Mouse (Mus musculus): ENCODE results near the gene Prkn. TPM values are rescaled to one million over a fixed set of nuclear protein-coding genes. Genes with fewer than 3 reads are reported as not detected.

The Prkn gene
- polyA plus RNA-seq, 1 experiment from 2014 or later, result 1.5 TPM

DNA sequence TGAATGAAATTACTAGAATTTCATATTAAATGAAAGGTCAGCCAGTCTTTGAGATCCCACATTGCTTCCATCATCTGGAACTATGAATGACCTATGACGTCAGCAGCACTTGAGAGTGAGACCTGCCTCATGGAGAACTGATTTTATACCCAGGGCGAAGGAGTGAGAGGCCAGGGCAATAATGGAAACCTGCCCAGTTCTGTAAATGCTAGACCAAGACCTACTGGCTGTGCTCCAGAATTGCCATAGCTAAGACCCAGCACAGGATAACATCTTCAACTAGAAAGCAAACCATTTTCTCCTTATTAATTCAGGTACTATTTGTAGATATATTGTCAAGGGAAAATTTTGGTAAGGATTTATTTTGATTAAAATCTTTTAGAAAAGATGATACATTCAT, 183.2 kb downstream of the Prkn start:
- ATAC-seq (ENCODE audit: insufficient number of reproducible peaks, insufficient read depth, low FRiP score, low TSS enrichment, low read depth), result no peak
- no peaks in the 10 kb centered on the region for H3K36me3 ChIP-seq
- 70% methylated on average over 2 of the region's 2 CpGs for whole genome bisulfite sequencing
- H3K9ac ChIP-seq (replicated peaks), result no peak overlapping the region
- H3K9me3 ChIP-seq, result no peaks in the 10 kb centered on the region
- no peak overlapping the region for H3K4me2 ChIP-seq
- H3K27me3 ChIP-seq, result no peaks in the 10 kb centered on the region
- no peaks in the 10 kb centered on the region for H3K4me1 ChIP-seq (replicated peaks)
- no peak overlapping the region for H3K4me3 ChIP-seq (replicated peaks)
- H3K27ac ChIP-seq, result no peak overlapping the region

GRCm38 (mm10) chr17:11029348-11029747, 189.2 kb downstream of the Prkn start:
- Histone ChIP-seq H3K27me3 (no peaks in the 10 kb centered on the region), H3K4me1 (replicated peaks) (peaks cover 8% of the 10 kb centered on the region; the same call in 1 of the 2 replicates), H3K4me3 (replicated peaks) (no peak overlapping the region), H3K9ac (replicated peaks) (no peak overlapping the region), H3K9me3 (no peaks in the 10 kb centered on the region), H3K4me2 (no peak overlapping the region), H3K36me3 (no peaks in the 10 kb centered on the region), H3K27ac (no peak overlapping the region)
- WGBS, result 95% methylated on average over 4 of the region's 4 CpGs
- no peak for ATAC-seq (ENCODE audit: insufficient number of reproducible peaks, insufficient read depth, low FRiP score, low TSS enrichment, low read depth)

DNA sequence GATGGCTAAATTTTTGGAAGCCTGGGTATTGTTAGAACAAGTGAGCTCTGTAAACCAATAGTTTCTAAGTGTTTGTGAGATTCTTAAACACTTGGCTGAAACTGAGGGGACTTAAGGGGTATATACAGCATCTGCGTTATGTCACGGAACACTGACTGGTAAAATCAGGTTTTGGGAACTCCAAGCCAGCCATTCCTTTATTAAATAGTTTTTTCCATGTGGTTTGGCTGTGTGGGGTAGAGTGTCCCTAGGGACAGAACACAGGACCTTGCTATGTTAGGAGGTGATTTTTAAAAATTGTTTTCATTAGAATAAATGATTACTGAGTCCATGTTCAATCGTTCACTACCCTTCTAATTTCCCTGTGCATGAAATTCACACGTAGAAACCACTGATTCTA, 190.8 kb downstream of the Prkn start:
- Histone ChIP-seq H3K4me1 (replicated peaks) (peaks cover 8% of the 10 kb centered on the region; the same call in 1 of the 2 replicates), H3K27ac (peak overlapping the region; percentile 62), H3K4me2 (no peak overlapping the region), H3K9ac (replicated peaks) (no peak overlapping the region), H3K36me3 (no peaks in the 10 kb centered on the region), H3K4me3 (replicated peaks) (no peak overlapping the region), H3K9me3 (no peaks in the 10 kb centered on the region), H3K27me3 (no peaks in the 10 kb centered on the region)
- WGBS, result 68% methylated on average over 4 of the region's 4 CpGs
- ATAC-seq (ENCODE audit: insufficient number of reproducible peaks, insufficient read depth, low FRiP score, low TSS enrichment, low read depth), result no peak

DNA sequence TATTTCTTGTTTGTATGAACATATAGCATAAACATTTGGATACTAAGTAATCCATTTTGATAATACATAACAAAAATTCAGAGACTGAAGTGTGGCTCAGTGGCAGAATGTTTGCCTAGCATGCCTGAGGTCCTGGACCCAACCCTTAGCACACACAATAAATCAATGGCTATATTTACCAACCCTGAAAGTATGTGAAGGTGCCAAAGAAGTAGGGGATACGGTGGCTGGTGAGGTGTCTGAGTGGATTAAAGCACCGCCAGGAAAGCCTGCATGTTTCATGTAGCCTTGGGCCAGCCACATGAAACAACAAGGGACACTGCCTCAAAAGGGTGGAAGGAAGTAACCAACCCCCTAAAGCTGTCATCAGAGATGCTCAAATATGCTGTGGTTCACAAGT, 192.2 kb downstream of the Prkn start:
- WGBS, result 77% methylated on average over 2 of the region's 2 CpGs
- Histone ChIP-seq H3K4me2 (no peak overlapping the region), H3K9me3 (no peaks in the 10 kb centered on the region), H3K36me3 (no peaks in the 10 kb centered on the region), H3K27ac (no peak overlapping the region), H3K9ac (replicated peaks) (no peak overlapping the region), H3K4me3 (replicated peaks) (no peak overlapping the region), H3K27me3 (no peaks in the 10 kb centered on the region), H3K4me1 (replicated peaks) (peaks cover 8% of the 10 kb centered on the region; the same call in 1 of the 2 replicates)
- ATAC-seq (ENCODE audit: insufficient number of reproducible peaks, insufficient read depth, low FRiP score, low TSS enrichment, low read depth), result no peak

DNA sequence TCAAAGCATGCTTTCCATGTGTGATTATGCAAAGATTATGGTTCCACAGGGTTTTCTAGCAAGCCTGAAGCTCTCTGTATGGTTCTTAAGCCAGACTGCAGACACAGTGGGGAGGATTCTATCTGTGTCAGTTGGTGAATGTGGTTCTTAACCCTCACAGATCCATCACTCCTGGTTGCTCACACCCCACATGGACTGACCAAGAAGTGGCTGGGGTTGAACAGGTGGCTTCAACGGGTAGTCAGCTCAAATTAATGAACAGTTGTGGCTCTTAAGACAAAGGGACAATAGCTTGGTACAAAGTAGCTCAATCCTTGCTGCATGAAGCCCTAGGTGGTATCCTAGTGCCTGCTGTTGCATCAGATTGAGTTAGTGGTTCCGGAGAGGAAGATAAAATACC, 193.4 kb downstream of the Prkn start:
- Histone ChIP-seq H3K27me3 (no peaks in the 10 kb centered on the region), H3K9ac (replicated peaks) (no peak overlapping the region), H3K4me3 (replicated peaks) (no peak overlapping the region), H3K4me2 (no peak overlapping the region), H3K9me3 (no peaks in the 10 kb centered on the region), H3K27ac (no peak overlapping the region), H3K4me1 (replicated peaks) (peaks cover 8% of the 10 kb centered on the region; the same call in 1 of the 2 replicates), H3K36me3 (no peaks in the 10 kb centered on the region)
- WGBS, result 62% methylated on average over 2 of the region's 2 CpGs
- no peak for ATAC-seq (ENCODE audit: insufficient number of reproducible peaks, insufficient read depth, low FRiP score, low TSS enrichment, low read depth)

DNA sequence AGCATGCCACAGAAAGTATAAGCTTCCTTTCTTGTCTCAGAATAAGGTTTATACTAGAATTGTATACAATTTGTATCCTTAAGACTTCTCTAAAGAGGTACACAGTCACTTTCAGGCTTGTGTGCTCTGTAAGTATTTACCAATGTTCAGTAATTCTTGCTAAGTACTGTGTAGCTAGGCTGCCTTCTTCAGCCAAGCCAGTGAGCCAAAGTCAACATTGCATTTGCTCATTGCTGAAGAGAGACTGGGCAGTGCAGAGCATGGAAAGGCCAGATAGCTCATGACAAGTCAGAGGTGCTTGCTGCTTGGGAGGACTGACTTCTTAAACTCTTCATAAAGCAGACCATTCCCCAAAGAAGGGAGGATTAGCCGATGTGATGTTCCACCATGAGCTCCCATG, 198.1 kb downstream of the Prkn start:
- no peak overlapping the region for H3K9ac ChIP-seq (replicated peaks)
- H3K4me2 ChIP-seq, result no peak overlapping the region
- H3K36me3 ChIP-seq, result no peaks in the 10 kb centered on the region
- H3K27ac ChIP-seq, result no peak overlapping the region
- no peak for ATAC-seq (ENCODE audit: insufficient number of reproducible peaks, insufficient read depth, low FRiP score, low TSS enrichment, low read depth)
- no peaks in the 10 kb centered on the region for H3K4me1 ChIP-seq (replicated peaks)
- WGBS, result 97% methylated on average over 1 of the region's 1 CpGs
- H3K27me3 ChIP-seq, result no peaks in the 10 kb centered on the region
- no peaks in the 10 kb centered on the region for H3K9me3 ChIP-seq
- no peak overlapping the region for H3K4me3 ChIP-seq (replicated peaks)

DNA sequence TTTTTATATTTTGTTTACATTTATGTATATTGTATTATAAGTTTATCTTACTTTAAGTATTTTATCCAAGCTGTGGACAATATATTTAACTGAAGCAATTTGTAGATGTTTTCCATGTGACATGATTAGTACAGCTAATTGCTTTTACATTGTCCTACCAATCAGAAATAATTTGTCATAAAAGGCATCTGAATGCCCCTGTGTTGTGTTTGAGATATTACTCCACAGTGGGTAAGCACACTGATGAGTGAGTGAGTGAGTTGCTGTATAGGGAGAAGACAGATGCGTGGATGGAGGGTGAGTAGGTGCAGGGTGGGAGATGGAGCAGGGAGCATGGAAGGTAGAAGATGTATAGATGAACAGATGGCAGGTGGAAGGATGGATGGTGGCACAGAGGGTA, 218.8 kb downstream of the Prkn start:
- no peak overlapping the region for H3K4me3 ChIP-seq (replicated peaks)
- 0 out of 2 replicates have a peak, but pooled peaks cover 5% of the 10 kb centered on the region for H3K4me1 ChIP-seq (replicated peaks)
- H3K27me3 ChIP-seq, result no peaks in the 10 kb centered on the region
- no peak overlapping the region for H3K27ac ChIP-seq
- H3K36me3 ChIP-seq, result no peaks in the 10 kb centered on the region
- no peaks in the 10 kb centered on the region for H3K9me3 ChIP-seq
- ATAC-seq (ENCODE audit: insufficient number of reproducible peaks, insufficient read depth, low FRiP score, low TSS enrichment, low read depth), result no peak
- H3K4me2 ChIP-seq, result no peak overlapping the region
- WGBS, result 76% methylated on average over 1 of the region's 1 CpGs
- no peak overlapping the region for H3K9ac ChIP-seq (replicated peaks)

- no peak for ATAC-seq (ENCODE audit: insufficient number of reproducible peaks, insufficient read depth, low FRiP score, low TSS enrichment, low read depth)
- no peaks in the 10 kb centered on the region for H3K36me3 ChIP-seq
- H3K4me2 ChIP-seq, result peak overlapping the region; percentile 43
- peaks cover 13% of the 10 kb centered on the region for H3K4me1 ChIP-seq (replicated peaks)
- 0 out of 2 replicates have a peak overlapping the region, but pooled peaks have one; percentile 12 for H3K4me3 ChIP-seq (replicated peaks)
- no peak overlapping the region for H3K27ac ChIP-seq
- no peak overlapping the region for H3K9ac ChIP-seq (replicated peaks)
- WGBS, result 4% methylated on average over 16 of the region's 16 CpGs
- no peaks in the 10 kb centered on the region for H3K27me3 ChIP-seq
- no peaks in the 10 kb centered on the region for H3K9me3 ChIP-seq
These were observed 227.0 kb downstream of the Prkn start for GRCm38 (mm10) chr17:11067076-11067703.

- 14% methylated on average over 14 of the region's 14 CpGs for WGBS
- Histone ChIP-seq H3K4me2 (peak overlapping the region; percentile 43), H3K36me3 (no peaks in the 10 kb centered on the region), H3K9ac (replicated peaks) (no peak overlapping the region), H3K4me1 (replicated peaks) (peaks cover 13% of the 10 kb centered on the region), H3K27me3 (no peaks in the 10 kb centered on the region), H3K27ac (no peak overlapping the region), H3K4me3 (replicated peaks) (0 out of 2 replicates have a peak overlapping the region, but pooled peaks have one; percentile 12), H3K9me3 (no peaks in the 10 kb centered on the region)
- 0 out of 2 replicates have a peak, but pooled peaks have one; percentile 63 for ATAC-seq (ENCODE audit: insufficient number of reproducible peaks, insufficient read depth, low FRiP score, low TSS enrichment, low read depth)
These were observed 227.7 kb downstream of the Prkn start for GRCm38 (mm10) chr17:11067704-11068475.

DNA sequence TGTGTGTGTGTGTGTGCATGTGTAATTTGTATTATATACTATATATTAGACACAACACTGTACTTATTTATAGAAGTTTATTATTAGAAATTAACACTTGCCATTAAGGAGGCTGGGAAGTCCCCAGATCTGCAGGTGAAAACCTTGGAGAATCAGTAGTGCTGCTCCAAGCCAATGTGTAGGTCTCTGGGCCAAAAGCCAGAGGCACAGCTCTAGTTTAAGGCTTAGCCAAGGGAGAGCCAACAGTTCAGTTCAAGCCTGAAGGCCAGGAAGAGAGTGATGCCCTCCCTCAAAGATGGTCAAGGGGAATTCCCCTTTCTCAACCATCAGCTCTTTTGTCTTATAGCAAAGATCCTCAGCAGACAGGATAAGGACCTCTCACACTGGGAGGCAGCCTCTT, 230.8 kb downstream of the Prkn start:
- H3K9me3 ChIP-seq, result no peaks in the 10 kb centered on the region
- no peaks in the 10 kb centered on the region for H3K36me3 ChIP-seq
- no peak overlapping the region for H3K4me2 ChIP-seq
- H3K27me3 ChIP-seq, result no peaks in the 10 kb centered on the region
- H3K4me1 ChIP-seq (replicated peaks), result peaks cover 13% of the 10 kb centered on the region
- no peak overlapping the region for H3K27ac ChIP-seq
- H3K9ac ChIP-seq (replicated peaks), result no peak overlapping the region
- no peak overlapping the region for H3K4me3 ChIP-seq (replicated peaks)
- ATAC-seq (ENCODE audit: insufficient number of reproducible peaks, insufficient read depth, low FRiP score, low TSS enrichment, low read depth), result no peak

DNA sequence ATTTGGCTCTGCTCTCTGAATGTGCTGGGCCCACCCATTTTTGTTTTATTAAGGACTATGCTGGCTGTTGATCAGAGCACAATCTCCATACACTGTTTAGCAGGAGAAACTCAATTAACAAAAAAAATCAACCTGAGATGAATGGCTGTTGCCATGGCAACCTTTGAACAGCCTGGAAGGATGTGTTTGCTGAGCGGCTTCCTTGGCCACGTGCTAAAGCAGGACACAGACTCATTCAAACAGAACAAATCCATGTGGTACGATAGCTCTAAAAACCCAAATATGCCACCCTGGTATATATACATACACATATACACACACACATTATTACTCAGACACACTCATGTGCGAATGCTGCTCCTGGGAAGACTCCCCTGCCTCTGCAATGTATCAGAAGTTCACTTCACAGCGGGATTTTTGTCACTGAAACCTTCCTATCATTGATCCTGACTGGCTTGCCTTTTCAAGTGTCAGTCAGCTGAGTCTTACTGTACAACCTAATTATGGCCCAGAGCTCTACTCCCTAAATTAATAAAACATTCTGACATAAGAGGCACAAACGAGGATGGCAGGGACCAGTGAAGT, 236.2 kb downstream of the Prkn start:
- WGBS, result 71% methylated on average over 6 of the region's 6 CpGs

More for the DNA sequence above, 236.2 kb downstream of the Prkn start:
- H3K27me3 ChIP-seq, result no peaks in the 10 kb centered on the region
- no peak overlapping the region for H3K27ac ChIP-seq
- H3K9me3 ChIP-seq, result no peaks in the 10 kb centered on the region
- H3K4me2 ChIP-seq, result no peak overlapping the region
- no peaks in the 10 kb centered on the region for H3K4me1 ChIP-seq (replicated peaks)
- no peaks in the 10 kb centered on the region for H3K36me3 ChIP-seq
- no peak overlapping the region for H3K4me3 ChIP-seq (replicated peaks)
- H3K9ac ChIP-seq (replicated peaks), result no peak overlapping the region
- ATAC-seq (ENCODE audit: insufficient number of reproducible peaks, insufficient read depth, low FRiP score, low TSS enrichment, low read depth), result no peak

Data from limb, embryonic 12.5 days (tissue).